Mouse (Mus musculus) lung, adult 2 months (tissue): ENCODE measurements at regions not wholly inside any gene's neighbourhood (a gene's known extent, or its start where the extent isn't known, plus 50 kb on each side); places are given as distances from the start of the nearest gene placed in this dataset.

Source experiments
- CTCF ChIP-seq: fragments of 200-500 bp; IDR thresholded peaks from 2 replicates; pipeline ENCODE4 v1.5.1; 2011; ENCODE audit warnings: mild to moderate bottlenecking, low read length, control low read depth; ENCODE audit not compliant: insufficient read depth
- POLR2A ChIP-seq: fragments of 200-500 bp; IDR thresholded peaks from 2 replicates; pipeline ENCODE4 v1.6.1; 2011; ENCODE audit warnings: low read depth, mild to moderate bottlenecking, control low read depth, low read length, borderline replicate concordance; ENCODE audit errors: extremely low read depth

GRCm38 (mm10) chr7:74108347-74108746 is 94.9 kb upstream of the St8sia2 start:
- no peak for TF ChIP-seq CTCF
- no peak for TF ChIP-seq POLR2A
